Mouse (Mus musculus) MEL (cell line): ENCODE results near the gene Ppp2r5e. TPM values are rescaled to one million over a fixed set of nuclear protein-coding genes. Genes with fewer than 3 reads are reported as not detected.
A peak's percentile ranks its signal among the peaks of the same experiment; 100 is the strongest.

ENCODE experiments used
- DNase-seq: peaks from one replicate; pipeline ENCODE4 v3.0.0; 2011; ENCODE audit warnings: low read depth, low spot score
- H3K27ac ChIP-seq: 2 replicates; pipeline ENCODE4 v1.5.1; 2012; ENCODE audit warnings: low read depth, mild to moderate bottlenecking, control low read depth, low read length, moderate library complexity; ENCODE audit not compliant: control insufficient read depth
- H3K27me3 ChIP-seq, 2 experiments: fragments of 150-350 bp in 1 of 2; sonication (generic) in 1 of 2; 2 replicates each; pipeline ENCODE4 v1.6.1; 2012; ENCODE audit warnings: low read length in 2 of 2, mild to moderate bottlenecking in 2 of 2, improper control_type of control experiment in 1 of 2, moderate library complexity in 1 of 2; ENCODE audit not compliant: insufficient read depth in 2 of 2, control insufficient read depth in 1 of 2
- H3K36me3 ChIP-seq, 2 experiments: 2 replicates each; pipeline ENCODE4 v1.6.1; 2012 to 2014; ENCODE audit warnings: low read length in 2 of 2, improper control_type of control experiment in 1 of 2, inconsistent platforms in 1 of 2, mild to moderate bottlenecking in 1 of 2; ENCODE audit not compliant: insufficient read depth in 2 of 2, control insufficient read depth in 1 of 2
- H3K4me1 ChIP-seq, 2 experiments: fragments of 150-350 bp in 1 of 2; sonication (generic) in 1 of 2; 2 replicates each; pipeline ENCODE4 v1.6.1; 2012; ENCODE audit warnings: low read length in 2 of 2, improper control_type of control experiment in 1 of 2, mild to moderate bottlenecking in 1 of 2; ENCODE audit not compliant: insufficient read depth in 2 of 2, control insufficient read depth in 1 of 2
- H3K4me3 ChIP-seq, 2 experiments: fragments of 150-350 bp in 1 of 2; sonication (generic) in 1 of 2; 2 replicates each; pipeline ENCODE4 v1.5.1; 2012; ENCODE audit warnings: low read depth in 2 of 2, low read length in 2 of 2, mild to moderate bottlenecking in 2 of 2, moderate library complexity in 2 of 2, control low read depth in 1 of 2, improper control_type of control experiment in 1 of 2; ENCODE audit not compliant: control insufficient read depth in 1 of 2, insufficient read depth in 1 of 2
- H3K79me2 ChIP-seq: 2 replicates; pipeline ENCODE4 v1.6.1; 2012; ENCODE audit warnings: mild to moderate bottlenecking, low read length, moderate library complexity; ENCODE audit not compliant: control insufficient read depth, poor library complexity, insufficient read depth
- H3K9ac ChIP-seq: 2 replicates; pipeline ENCODE4 v1.6.1; 2012; ENCODE audit warnings: low read depth, mild to moderate bottlenecking, control low read depth, low read length, moderate library complexity; ENCODE audit not compliant: control insufficient read depth, poor library complexity, severe bottlenecking
- H3K9me3 ChIP-seq: fragments of 150-350 bp; sonication (generic); replicated peaks from 2 replicates; pipeline ENCODE4 v1.6.1; 2012; ENCODE audit warnings: mild to moderate bottlenecking, low read length, improper control_type of control experiment, moderate library complexity; ENCODE audit not compliant: insufficient read depth
- BHLHE40 ChIP-seq: IDR thresholded peaks from 2 replicates; pipeline ENCODE4 v1.6.1; 2012; ENCODE audit warnings: low read depth, mild to moderate bottlenecking, inconsistent platforms, low read length, improper control_type of control experiment, borderline replicate concordance
- CHD1 ChIP-seq: IDR thresholded peaks from 2 replicates; pipeline ENCODE4 v1.6.1; 2012; ENCODE audit warnings: low read depth, mild to moderate bottlenecking, inconsistent platforms, low read length, improper control_type of control experiment
- CTCF ChIP-seq, 3 experiments: IDR thresholded peaks in 2 of 3; conservative IDR thresholded peaks in 1 of 3; 2 replicates each; pipeline ENCODE4 v1.5.1; 2011 to 2012; ENCODE audit warnings: low read length in 3 of 3, low read depth in 2 of 3, mild to moderate bottlenecking in 2 of 3, improper control_type of control experiment in 1 of 3, inconsistent platforms in 1 of 3, mixed read lengths in 1 of 3, moderate library complexity in 1 of 3; ENCODE audit not compliant: control insufficient read depth in 1 of 3, insufficient read depth in 1 of 3, poor library complexity in 1 of 3, severe bottlenecking in 1 of 3
- ELF1 ChIP-seq: IDR thresholded peaks from 2 replicates; pipeline ENCODE4 v1.6.1; 2014; ENCODE audit warnings: low read depth, mild to moderate bottlenecking, inconsistent platforms, low read length, improper control_type of control experiment, moderate library complexity
- GABPA ChIP-seq: IDR thresholded peaks from 2 replicates; pipeline ENCODE4 v1.6.1; 2012; ENCODE audit warnings: low read depth, mild to moderate bottlenecking, inconsistent platforms, low read length, improper control_type of control experiment, moderate library complexity
- HCFC1 ChIP-seq: IDR thresholded peaks from 2 replicates; pipeline ENCODE4 v1.6.1; 2012; ENCODE audit warnings: low read depth, mild to moderate bottlenecking, inconsistent platforms, low read length, improper control_type of control experiment, moderate library complexity
- MAX ChIP-seq: IDR thresholded peaks from 2 replicates; pipeline ENCODE4 v1.6.1; 2011; ENCODE audit warnings: low read length, improper control_type of control experiment
- MAZ ChIP-seq: IDR thresholded peaks from 2 replicates; pipeline ENCODE4 v1.6.1; 2012; ENCODE audit warnings: low read depth, mild to moderate bottlenecking, inconsistent platforms, low read length, improper control_type of control experiment
- MYC ChIP-seq: IDR thresholded peaks from 2 replicates; pipeline ENCODE4 v1.6.1; 2011; ENCODE audit warnings: low read depth, mild to moderate bottlenecking, low read length, improper control_type of control experiment, moderate library complexity
- NELFE ChIP-seq: IDR thresholded peaks from 2 replicates; pipeline ENCODE4 v1.6.1; 2011; ENCODE audit warnings: low read depth, low read length, improper control_type of control experiment
- POLR2A ChIP-seq, 2 experiments: IDR thresholded peaks; 2 replicates each; pipeline ENCODE4 v1.6.1; 2011 to 2012; ENCODE audit warnings: low read length in 2 of 2, mild to moderate bottlenecking in 2 of 2, control low read depth in 1 of 2, improper control_type of control experiment in 1 of 2, low read depth in 1 of 2, moderate library complexity in 1 of 2; ENCODE audit not compliant: control insufficient read depth in 1 of 2, insufficient read depth in 1 of 2, poor library complexity in 1 of 2
- RAD21 ChIP-seq: IDR thresholded peaks from 2 replicates; pipeline ENCODE4 v1.6.1; 2011; ENCODE audit warnings: mild to moderate bottlenecking, low read depth, low read length, improper control_type of control experiment
- SIN3A ChIP-seq: IDR thresholded peaks from 2 replicates; pipeline ENCODE4 v1.6.1; 2012; ENCODE audit warnings: low read length, improper control_type of control experiment, inconsistent platforms
- SMC3 ChIP-seq: IDR thresholded peaks from 2 replicates; pipeline ENCODE4 v1.6.1; 2011; ENCODE audit warnings: low read depth, low read length, improper control_type of control experiment
- TBP ChIP-seq: IDR thresholded peaks from 2 replicates; pipeline ENCODE4 v1.8.0; 2011; ENCODE audit warnings: low read depth, low read length, improper control_type of control experiment
- UBTF ChIP-seq: IDR thresholded peaks from 2 replicates; pipeline ENCODE4 v1.6.1; 2012; ENCODE audit warnings: low read depth, mild to moderate bottlenecking, inconsistent platforms, low read length, improper control_type of control experiment, moderate library complexity, borderline replicate concordance; ENCODE audit not compliant: insufficient read depth
- ZC3H11A ChIP-seq: IDR thresholded peaks from 2 replicates; pipeline ENCODE4 v1.6.1; 2012; ENCODE audit warnings: low read depth, mild to moderate bottlenecking, inconsistent platforms, low read length, improper control_type of control experiment
- ZNF384 ChIP-seq: IDR thresholded peaks from 2 replicates; pipeline ENCODE4 v1.6.1; 2012; ENCODE audit warnings: low read depth, mild to moderate bottlenecking, inconsistent platforms, low read length, improper control_type of control experiment
- polyA plus RNA-seq, 2 experiments: library from polyadenylated mRNA; stranded (reverse) in 1 of 2; unstranded in 1 of 2; fragments of >175 nt in 1 of 2; fragments of >200 nt in 1 of 2; gene quantifications; 2 replicates each; pipeline versions ENCODE4 v1.2.1 to v1.2.4; 2012; ENCODE audit warnings: low replicate concordance in 2 of 2, low read depth in 1 of 2; ENCODE audit not compliant: insufficient read length in 2 of 2, insufficient read depth in 1 of 2, missing spikeins in 1 of 2
- total RNA-seq: library from RNA; depleted of rRNA; stranded (reverse); fragments of 300-350 nt; gene quantifications from 2 replicates; pipeline ENCODE4 v1.2.3, GENCODE M21; 2012

Ppp2r5e gene
- total and polyA plus RNA-seq, 3 experiments = 9.0 to 200 (median 21.3) TPM

DNA sequence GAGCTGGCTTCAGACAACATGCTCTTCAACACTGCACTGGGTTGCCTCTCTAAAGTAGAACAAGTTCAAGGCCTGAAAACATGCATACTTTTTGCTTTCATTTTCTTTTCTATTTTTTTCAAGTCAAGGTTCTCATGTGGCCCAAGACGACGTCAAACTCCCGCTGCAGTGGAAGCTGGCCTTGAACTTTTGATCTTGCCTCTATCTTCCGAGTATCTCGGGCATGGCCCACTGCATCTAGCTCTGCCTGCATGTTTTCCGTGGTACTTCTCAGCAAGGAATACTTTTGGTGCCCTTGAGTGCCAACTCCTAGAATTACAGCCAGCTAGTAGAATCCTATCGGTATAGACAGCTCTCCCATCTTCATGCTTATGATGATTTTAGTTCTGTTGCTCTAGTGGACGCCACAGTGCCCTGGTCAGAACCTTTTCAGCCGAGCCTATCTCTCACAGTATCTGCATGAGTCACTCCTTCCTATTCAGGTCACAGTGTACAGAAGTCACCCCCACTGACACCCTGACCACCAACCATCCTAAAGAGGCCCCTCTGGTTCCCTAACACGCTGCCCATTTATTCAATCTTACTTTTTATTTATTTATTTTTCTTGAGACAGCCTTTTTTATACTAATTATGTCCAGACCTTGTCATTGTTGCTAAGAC, 39.9 kb upstream of the Ppp2r5e start:
- TF ChIP-seq SMC3 = no peak
- TF ChIP-seq MAZ = no peak
- no peak for TF ChIP-seq UBTF
- TF ChIP-seq MAX = no peak
- no peak for TF ChIP-seq NELFE
- no peak for TF ChIP-seq TBP
- TF ChIP-seq ZNF384 = no peak
- TF ChIP-seq POLR2A (IDR thresholded peaks at IDR 0.05; ENCODE audit: control insufficient read depth in 1 of 2, insufficient read depth in 1 of 2, low read depth in 1 of 2, low read length in 2 of 2, poor library complexity in 1 of 2) = no peak
- TF ChIP-seq GABPA = no peak
- no peak for TF ChIP-seq HCFC1
- no peak for TF ChIP-seq ELF1
- DNase-seq = no peak
- H3K36me3 ChIP-seq = peaks cover 0 to 6% of the 10 kb centered on the region in 2 experiments; a peak in 2 of 4 replicates
- H3K9ac ChIP-seq = no peak overlapping the region
- no peaks in the 10 kb centered on the region for H3K79me2 ChIP-seq
- H3K9me3 ChIP-seq = no peaks in the 10 kb centered on the region
- no peaks in the 10 kb centered on the region for H3K27me3 ChIP-seq
- no peak overlapping the region for H3K4me3 ChIP-seq
- H3K4me1 ChIP-seq = peaks cover 0 to 6% of the 10 kb centered on the region in 2 experiments; a peak in 2 of 4 replicates
- H3K27ac ChIP-seq = no peak overlapping the region

DNA sequence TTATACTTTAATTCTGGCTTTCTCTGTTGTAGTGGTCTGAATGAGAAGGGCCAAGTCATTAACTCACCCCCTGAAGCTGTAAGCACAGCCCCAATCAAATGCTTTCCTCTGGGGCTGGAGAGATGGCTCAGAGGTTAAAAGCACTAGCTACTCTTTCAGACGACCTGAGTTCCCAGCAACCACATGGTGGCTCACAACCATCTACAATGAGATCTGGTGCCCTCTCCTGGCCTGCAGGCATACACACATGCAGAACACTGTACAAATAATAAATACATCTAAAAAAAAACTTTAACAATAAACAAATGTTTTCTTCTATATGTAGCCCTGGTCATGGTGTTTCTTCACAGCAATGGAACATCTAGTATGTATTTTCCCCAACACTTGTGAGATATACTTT, 33.6 kb upstream of the Ppp2r5e start:
- no peak overlapping the region for H3K9ac ChIP-seq
- H3K79me2 ChIP-seq = no peaks in the 10 kb centered on the region
- no peaks in the 10 kb centered on the region for H3K36me3 ChIP-seq
- peak; percentile 23 for DNase-seq
- peak; percentile 13 to 66 (median 29); a peak in 2 of 6 replicates for TF ChIP-seq CTCF (IDR thresholded peaks at IDR 0.05 in 2 of 3, conservative IDR thresholded peaks at IDR 0.05 in 1 of 3; ENCODE audit: control insufficient read depth in 1 of 3, insufficient read depth in 1 of 3, low read depth in 2 of 3, low read length in 3 of 3, poor library complexity in 1 of 3, severe bottlenecking in 1 of 3)
- peak; percentile 31; the same call in 1 of the 2 replicates for TF ChIP-seq ZC3H11A
- TF ChIP-seq RAD21 = peak; percentile 52
- no peak for TF ChIP-seq CHD1
- no peak for TF ChIP-seq BHLHE40
- peak; percentile 57 for TF ChIP-seq SMC3
- no peak for TF ChIP-seq SIN3A
- peak; percentile 61; the same call in 1 of the 2 replicates for TF ChIP-seq MYC
- H3K9me3 ChIP-seq = no peaks in the 10 kb centered on the region
- no peak overlapping the region for H3K27ac ChIP-seq
- no peaks in the 10 kb centered on the region for H3K27me3 ChIP-seq
- no peaks in the 10 kb centered on the region for H3K4me1 ChIP-seq
- no peak overlapping the region for H3K4me3 ChIP-seq
